Mouse (Mus musculus) forebrain, embryonic 11.5 days (tissue): ENCODE results near the gene Zfp386. TPM values are rescaled to one million over a fixed set of nuclear protein-coding genes. Genes with fewer than 3 reads are reported as not detected.
"Not testable (repeated sequence)": the region's sequence is repeated elsewhere in the genome, so short reads cannot be mapped to it uniquely, and the experiment has no call there.

Experiments used
- ATAC-seq: fragments of 200-750 bp; cut with Nextera tagmentation; replicated peaks from 2 replicates; pipeline ENCODE4 v1.8.0; 2017; ENCODE audit warnings: moderate TSS enrichment; ENCODE audit not compliant: low FRiP score
- DNase-seq: peaks from one replicate; pipeline ENCODE4 v3.0.0-alpha.2; 2017; ENCODE audit warnings: low spot score
- H3K27ac ChIP-seq: fragments of 300-500 bp; sonication (generic); 2 replicates; pipeline ENCODE4 v1.5.1; 2014; ENCODE audit warnings: low read depth, low read length
- H3K27me3 ChIP-seq: fragments of 300-500 bp; sonication (generic); 2 replicates; pipeline ENCODE4 v1.6.1; 2014; ENCODE audit warnings: mild to moderate bottlenecking, low read length, mixed read lengths; ENCODE audit not compliant: control insufficient read depth, insufficient read depth
- H3K36me3 ChIP-seq: fragments of 300-500 bp; sonication (generic); 2 replicates; pipeline ENCODE4 v1.6.1; 2014; ENCODE audit warnings: mild to moderate bottlenecking, low read length, moderate library complexity, mixed read lengths; ENCODE audit not compliant: control insufficient read depth, insufficient read depth
- H3K4me1 ChIP-seq: fragments of 300-500 bp; sonication (generic); replicated peaks from 2 replicates; pipeline ENCODE4 v1.6.1; 2014; ENCODE audit warnings: low read length, mixed read lengths; ENCODE audit not compliant: control insufficient read depth, insufficient read depth
- H3K4me2 ChIP-seq: fragments of 300-500 bp; sonication (generic); 2 replicates; pipeline ENCODE4 v1.6.1; 2014; ENCODE audit warnings: low read depth, mild to moderate bottlenecking, low read length, moderate library complexity, mixed read lengths; ENCODE audit not compliant: severe bottlenecking
- H3K4me3 ChIP-seq: fragments of 300-500 bp; sonication (generic); 2 replicates; pipeline ENCODE4 v1.5.1; 2014; ENCODE audit warnings: low read depth, low read length
- H3K9ac ChIP-seq: fragments of 300-500 bp; sonication (generic); 2 replicates; pipeline ENCODE4 v1.6.1; 2014; ENCODE audit warnings: low read length
- H3K9me3 ChIP-seq: fragments of 300-500 bp; sonication (generic); 2 replicates; pipeline ENCODE4 v1.6.1; 2016; ENCODE audit warnings: low read length, mixed read lengths; ENCODE audit not compliant: control insufficient read depth
- WGBS: fragments of 180-500 bp; shearing (Covaris S2); extraction: QIAGEN DNeasy Blood & Tissue Kit; methylation state at CpG from one replicate; pipeline ENCODE4 v1.1.7; 2014; 5-methylcytosine and 5-hydroxymethylcytosine counted together
- polyA plus RNA-seq: library from polyadenylated mRNA; unstranded; fragments of >200 nt; fragmentation: Nextera tagmentation; extraction: Ambion mirVana; gene quantifications from 2 replicates; pipeline ENCODE4 v1.2.1, GENCODE M21; 2014

Gene Zfp386
- polyA plus RNA-seq = 58.5 and 66.4 TPM in 2 replicates

DNA sequence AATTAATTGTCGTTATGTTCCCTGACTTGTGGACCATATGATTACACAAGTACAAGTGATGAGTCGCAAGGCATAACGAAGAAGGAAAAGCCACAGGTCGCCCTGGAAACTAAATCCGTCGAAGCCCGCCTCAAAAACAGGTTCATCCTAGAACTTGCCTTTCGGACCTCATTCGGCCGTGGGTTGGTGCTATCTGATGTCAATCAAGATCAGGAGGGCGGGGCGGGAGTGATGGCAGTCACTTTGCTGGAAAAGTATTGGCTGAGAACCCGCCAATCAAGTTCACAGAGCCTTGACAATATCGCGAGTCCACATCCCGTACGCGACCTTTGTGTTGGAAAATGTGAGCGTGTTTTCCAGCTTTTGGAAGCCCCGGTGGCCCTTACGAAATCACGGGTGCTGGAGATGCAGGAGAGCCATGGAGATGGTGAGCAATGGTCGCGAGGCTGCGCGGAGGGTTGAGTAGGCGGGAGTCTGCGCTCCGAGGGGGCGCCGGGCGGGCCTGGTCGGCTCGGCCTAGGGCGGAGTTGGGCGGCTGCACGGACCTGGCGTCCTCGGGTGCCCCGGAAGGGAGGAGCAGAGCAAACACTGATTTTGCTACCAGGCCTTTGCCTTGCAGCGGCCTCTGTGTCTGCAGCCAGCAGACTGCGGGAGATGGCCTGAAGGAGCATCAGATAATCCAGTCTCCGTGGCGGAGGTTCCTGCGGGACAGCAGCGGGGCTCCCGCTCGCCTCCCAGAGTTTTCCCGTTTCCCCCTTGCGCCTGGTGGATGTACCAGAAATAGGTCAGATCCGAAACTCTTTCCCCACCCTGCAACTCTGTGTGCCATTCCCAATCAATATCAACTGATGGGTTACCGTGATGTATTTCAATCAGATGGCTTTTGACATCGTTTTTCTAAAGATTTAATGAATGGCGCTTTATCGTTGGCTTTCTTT is at the start of gene Zfp386:
Gene Zfp386 (plus strand): TSS at position 285 of the 938 bp plus-strand sequence.
- 1% methylated on average over 53 of the region's 55 CpGs for WGBS
- peak; percentile 97 for DNase-seq
- peak within 1 kb of the TSS; percentile 57 for H3K4me2 ChIP-seq
- H3K4me3 ChIP-seq = peak within 1 kb of the TSS; percentile 79
- peaks cover 3% of the 10 kb centered on the region for H3K4me1 ChIP-seq
- H3K9me3 ChIP-seq = no peaks in the 10 kb centered on the region; the same call in 1 of the 2 replicates
- H3K36me3 ChIP-seq = no peaks in the 10 kb centered on the region; the same call in 1 of the 2 replicates
- peak within 1 kb of the TSS; percentile 90 for H3K27ac ChIP-seq
- no peaks in the 10 kb centered on the region for H3K27me3 ChIP-seq
- peak within 1 kb of the TSS; percentile 94 for H3K9ac ChIP-seq
- ATAC-seq = peak; percentile 100

DNA sequence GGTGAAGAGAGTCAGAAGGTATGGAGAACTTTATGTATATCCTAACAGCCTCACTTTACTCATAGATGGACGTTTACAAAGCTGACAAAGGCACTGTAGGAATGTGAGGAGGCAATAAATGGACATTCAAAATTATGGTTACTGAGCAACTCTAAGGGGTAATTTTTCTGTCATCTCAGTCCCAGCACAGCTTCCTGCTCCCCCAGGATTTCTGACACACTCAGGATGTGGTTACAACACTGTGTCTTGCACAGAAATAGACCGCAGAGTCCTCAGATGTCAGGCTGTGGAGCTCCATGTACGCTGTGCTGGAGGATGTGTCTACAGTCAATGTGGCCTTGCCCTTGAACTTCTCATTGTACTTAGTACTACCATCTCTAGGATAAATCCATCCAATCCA is 47.7 kb upstream of the Zfp386 start:
- H3K27me3 ChIP-seq, H3K36me3 ChIP-seq, H3K4me3 ChIP-seq, H3K27ac ChIP-seq, H3K9ac ChIP-seq, ATAC-seq, H3K9me3 ChIP-seq, DNase-seq, H3K4me1 ChIP-seq, H3K4me2 ChIP-seq: not testable (repeated sequence)
- 76% methylated on average over 3 of the region's 3 CpGs for WGBS

DNA sequence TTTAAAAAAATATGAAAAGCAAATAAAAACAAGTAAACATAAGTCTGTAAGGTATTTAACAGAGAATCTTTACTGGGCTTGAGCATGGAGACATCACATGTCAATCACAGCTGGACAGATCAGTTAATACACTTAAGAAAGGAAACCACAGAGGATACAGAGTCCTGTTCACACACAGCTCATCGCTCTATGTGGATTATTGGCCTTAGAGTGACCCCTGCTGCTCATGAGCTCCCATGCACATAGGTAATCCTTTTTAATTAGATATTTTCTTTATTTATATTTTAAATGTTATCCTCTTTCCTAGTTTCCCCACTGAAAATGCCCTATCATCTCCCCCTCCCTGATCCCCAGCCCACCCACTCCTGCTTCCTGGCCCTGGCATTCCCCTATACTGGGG is 44.6 kb upstream of the Zfp386 start:
- H3K4me3 ChIP-seq, H3K9ac ChIP-seq, ATAC-seq, H3K27me3 ChIP-seq, H3K36me3 ChIP-seq, H3K9me3 ChIP-seq, H3K4me2 ChIP-seq, DNase-seq, H3K4me1 ChIP-seq, H3K27ac ChIP-seq: not testable (repeated sequence)
- 79% methylated on average over 1 of the region's 1 CpGs for WGBS

DNA sequence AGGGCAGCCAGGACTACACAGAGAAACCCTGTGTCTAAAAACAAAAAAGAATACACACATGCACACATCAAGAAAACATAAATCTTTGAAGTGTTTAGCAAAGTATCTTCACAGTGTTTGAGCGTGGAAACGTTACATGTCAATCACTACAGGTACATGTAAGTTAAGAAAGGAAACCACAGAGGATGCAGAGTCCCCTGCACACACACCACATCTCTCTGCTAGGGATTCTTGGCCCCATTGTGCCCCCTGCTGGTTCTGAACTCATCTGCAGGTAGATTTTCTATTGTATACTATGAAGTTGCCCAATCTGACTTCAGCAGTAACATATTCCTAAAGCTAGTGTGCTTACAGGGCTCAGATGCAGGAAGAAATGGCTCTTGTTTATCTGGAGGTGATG is 36.7 kb upstream of the Zfp386 start:
- Histone ChIP-seq H3K9me3 (no peaks in the 10 kb centered on the region; the same call in 1 of the 2 replicates), H3K27ac (no peak overlapping the region), H3K9ac (no peak overlapping the region), H3K36me3 (no peaks in the 10 kb centered on the region), H3K4me2 (no peak overlapping the region), H3K4me1 (no peaks in the 10 kb centered on the region), H3K4me3 (no peak overlapping the region), H3K27me3 (no peaks in the 10 kb centered on the region)
- WGBS = 84% methylated on average over 2 of the region's 2 CpGs
- ATAC-seq = no peak
- DNase-seq = no peak

DNA sequence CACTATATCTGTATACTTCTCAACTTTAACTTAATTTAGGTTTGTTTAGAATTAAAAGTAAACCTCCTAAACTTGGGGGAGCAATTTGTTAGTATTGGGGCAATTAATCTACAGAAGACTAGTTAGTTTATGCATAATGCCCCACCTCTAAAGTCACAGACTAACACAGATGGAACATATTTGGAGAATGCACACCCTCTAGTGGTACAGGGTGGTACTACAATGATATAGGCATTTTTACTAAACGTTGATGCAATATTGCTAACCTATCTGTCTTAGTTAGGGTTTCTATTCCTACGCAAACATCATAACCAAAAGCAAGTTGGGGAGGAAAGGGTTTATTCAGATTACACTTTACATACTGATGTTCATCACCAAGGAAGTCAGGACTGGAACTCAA is 19.4 kb upstream of the Zfp386 start:
- DNase-seq = no peak
- Histone ChIP-seq H3K27ac (no peak overlapping the region), H3K27me3 (no peaks in the 10 kb centered on the region), H3K4me1 (no peaks in the 10 kb centered on the region), H3K9me3 (no peaks in the 10 kb centered on the region), H3K36me3 (no peaks in the 10 kb centered on the region), H3K4me2 (no peak overlapping the region), H3K9ac (no peak overlapping the region), H3K4me3 (no peak overlapping the region)
- WGBS = 62% methylated on average over 2 of the region's 2 CpGs
- no peak for ATAC-seq

DNA sequence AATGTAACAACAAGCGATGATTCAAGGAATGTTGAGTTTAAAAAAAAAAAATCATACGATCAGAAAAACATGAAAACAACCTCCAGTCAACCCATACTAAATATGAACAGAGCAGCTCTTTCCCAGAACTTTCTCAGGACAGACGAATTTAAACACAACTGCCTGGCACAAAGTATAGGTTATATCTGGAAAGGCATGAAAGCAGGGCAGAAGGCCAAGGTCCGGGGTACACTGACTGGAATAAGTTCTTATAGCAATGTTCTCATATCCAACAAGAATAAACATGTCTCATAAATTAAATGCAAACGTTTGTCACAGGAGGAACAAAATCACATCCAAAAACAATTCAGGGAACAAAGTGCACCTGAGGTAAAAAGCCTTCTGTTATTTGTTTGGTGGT is 12.2 kb upstream of the Zfp386 start:
- H3K4me1 ChIP-seq = no peaks in the 10 kb centered on the region
- no peak overlapping the region for H3K9ac ChIP-seq
- H3K36me3 ChIP-seq = no peaks in the 10 kb centered on the region
- DNase-seq (no peak), ATAC-seq (no peak)
- H3K4me3 ChIP-seq = no peak overlapping the region
- 72% methylated on average over 5 of the region's 5 CpGs for WGBS
- H3K9me3 ChIP-seq = no peaks in the 10 kb centered on the region
- H3K27me3 ChIP-seq = no peaks in the 10 kb centered on the region
- H3K4me2 ChIP-seq = no peak overlapping the region
- H3K27ac ChIP-seq = no peak overlapping the region

DNA sequence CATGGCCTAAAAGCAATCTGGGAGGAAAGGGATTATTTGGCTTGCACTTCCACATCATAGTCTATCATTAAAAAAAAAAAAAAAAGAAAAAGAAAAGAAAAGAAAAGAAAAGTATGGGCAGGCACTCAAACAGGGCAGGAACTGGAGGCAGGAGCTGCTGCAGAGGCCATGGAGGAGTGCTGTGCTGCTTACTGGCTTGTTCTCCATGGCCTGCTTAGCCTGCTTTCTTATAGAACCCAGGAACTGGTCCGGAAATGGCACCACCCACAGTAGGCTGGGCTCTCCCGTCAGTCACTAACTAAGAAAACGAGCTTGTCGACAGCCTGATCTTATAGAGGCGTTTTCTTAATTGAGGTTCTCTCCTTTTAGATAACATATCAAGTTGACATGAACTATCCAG is 2.7 kb upstream of the Zfp386 start:
- DNase-seq (no peak), ATAC-seq (no peak)
- no peak overlapping the region for H3K27ac ChIP-seq
- H3K4me1 ChIP-seq = peaks cover 3% of the 10 kb centered on the region
- no peaks in the 10 kb centered on the region for H3K9me3 ChIP-seq
- H3K36me3 ChIP-seq = no peaks in the 10 kb centered on the region
- no peak overlapping the region for H3K4me3 ChIP-seq
- no peak overlapping the region for H3K4me2 ChIP-seq
- 87% methylated on average over 5 of the region's 5 CpGs for WGBS
- no peak overlapping the region for H3K9ac ChIP-seq
- no peaks in the 10 kb centered on the region for H3K27me3 ChIP-seq

DNA sequence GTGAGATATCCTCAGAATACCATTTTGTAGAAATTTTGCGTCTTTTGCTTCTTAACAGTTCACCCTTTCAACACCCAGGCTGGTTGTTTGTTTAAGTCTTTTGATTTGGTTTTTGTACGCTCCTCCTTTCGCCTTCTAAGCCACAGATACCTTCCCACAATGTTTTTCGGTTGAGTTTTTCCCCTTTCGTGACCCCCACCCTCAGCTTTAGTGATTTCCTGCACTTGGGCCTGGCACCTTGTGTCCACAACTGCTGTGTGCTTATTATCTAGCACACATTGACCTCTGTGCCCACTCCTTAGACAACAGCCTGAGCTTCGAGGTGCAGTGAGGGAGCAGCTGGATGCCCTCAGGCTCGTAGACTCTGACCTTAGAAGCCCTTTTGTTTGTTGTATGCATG is 1.2 kb downstream of the Zfp386 start:
- no peak for DNase-seq
- H3K27ac ChIP-seq = no peak overlapping the region

More for the DNA sequence above, 1.2 kb downstream of the Zfp386 start:
- WGBS = 74% methylated on average over 7 of the region's 7 CpGs
- ATAC-seq = no peak
- peak overlapping the region; percentile 94 for H3K9ac ChIP-seq
- H3K4me2 ChIP-seq = peak overlapping the region; percentile 57
- H3K4me3 ChIP-seq = peak overlapping the region; percentile 79
- H3K36me3 ChIP-seq = no peaks in the 10 kb centered on the region; the same call in 1 of the 2 replicates
- H3K9me3 ChIP-seq = no peaks in the 10 kb centered on the region; the same call in 1 of the 2 replicates
- H3K4me1 ChIP-seq = peaks cover 3% of the 10 kb centered on the region
- H3K27me3 ChIP-seq = no peaks in the 10 kb centered on the region
